Mouse (Mus musculus) lung, embryonic 16.5 days (tissue): Measurements from ENCODE around the gene Retnla. TPM values are rescaled to one million over a fixed set of nuclear protein-coding genes. Genes with fewer than 3 reads are reported as not detected.
"Not testable (repeated sequence)": the region's sequence is repeated elsewhere in the genome, so short reads cannot be mapped to it uniquely, and the experiment has no call there.

Experiments used
- ATAC-seq: fragments of 200-750 bp; cut with Nextera tagmentation; 2 replicates; pipeline ENCODE4 v1.8.0; 2017; ENCODE audit warnings: low read depth, mild to moderate bottlenecking, moderate library complexity
- H3K27ac ChIP-seq: fragments of 300-500 bp; sonication (generic); 2 replicates; pipeline ENCODE4 v1.5.1; 2014; ENCODE audit warnings: mild to moderate bottlenecking, control low read depth, low read length
- H3K27me3 ChIP-seq: fragments of 300-500 bp; sonication (generic); 2 replicates; pipeline ENCODE4 v1.6.1; 2014; ENCODE audit warnings: low read depth, low read length, mixed read lengths; ENCODE audit not compliant: control insufficient read depth, insufficient read depth
- H3K36me3 ChIP-seq: fragments of 300-500 bp; sonication (generic); 2 replicates; pipeline ENCODE4 v1.6.1; 2014; ENCODE audit warnings: low read length; ENCODE audit not compliant: control insufficient read depth, insufficient read depth
- H3K4me1 ChIP-seq: fragments of 300-500 bp; sonication (generic); replicated peaks from 2 replicates; pipeline ENCODE4 v1.6.1; 2014; ENCODE audit warnings: low read length, mixed read lengths; ENCODE audit not compliant: control insufficient read depth, insufficient read depth
- H3K4me2 ChIP-seq: fragments of 300-500 bp; sonication (generic); 2 replicates; pipeline ENCODE4 v1.6.1; 2014; ENCODE audit warnings: low read depth, low read length, control low read depth
- H3K4me3 ChIP-seq: fragments of 300-500 bp; sonication (generic); 2 replicates; pipeline ENCODE4 v1.5.1; 2014; ENCODE audit warnings: mild to moderate bottlenecking, low read length, control low read depth
- H3K9ac ChIP-seq: fragments of 300-500 bp; sonication (generic); 2 replicates; pipeline ENCODE4 v1.6.1; 2014; ENCODE audit warnings: low read length, control low read depth
- H3K9me3 ChIP-seq: fragments of 300-500 bp; sonication (generic); 2 replicates; pipeline ENCODE4 v1.6.1; 2016; ENCODE audit warnings: low read length; ENCODE audit not compliant: control insufficient read depth
- WGBS: fragments of 180-500 bp; shearing (Covaris S2); extraction: QIAGEN DNeasy Blood & Tissue Kit; methylation state at CpG from one replicate; pipeline ENCODE4 v1.1.7; 2014; 5-methylcytosine and 5-hydroxymethylcytosine counted together
- polyA plus RNA-seq: library from polyadenylated mRNA; unstranded; fragments of >200 nt; fragmentation: Nextera tagmentation; extraction: Ambion mirVana; gene quantifications from 2 replicates; pipeline ENCODE4 v1.2.1, GENCODE M21; 2015

The Retnla gene
- polyA plus RNA-seq, 1 experiment from 2014 or later = 76.1 TPM

- no peaks in the 10 kb centered on the region for H3K27me3 ChIP-seq
- no peak overlapping the region for H3K9ac ChIP-seq
- H3K9me3 ChIP-seq = no peaks in the 10 kb centered on the region
- 91% methylated on average over 6 of the region's 6 CpGs for WGBS
- H3K27ac ChIP-seq = no peak overlapping the region
- H3K4me1 ChIP-seq = no peaks in the 10 kb centered on the region
- no peaks in the 10 kb centered on the region for H3K36me3 ChIP-seq
- no peak overlapping the region for H3K4me2 ChIP-seq
- no peak overlapping the region for H3K4me3 ChIP-seq
- no peak for ATAC-seq
Observed at GRCm38 (mm10) chr16:48818524-48818923, 23.8 kb upstream of the Retnla start.

GRCm38 (mm10) chr16:48826474-48826873 is 15.9 kb upstream of the Retnla start:
- ATAC-seq = peak; percentile 91
- Histone ChIP-seq H3K9me3 (no peaks in the 10 kb centered on the region), H3K4me1 (no peaks in the 10 kb centered on the region), H3K4me3 (no peak overlapping the region), H3K36me3 (no peaks in the 10 kb centered on the region), H3K4me2 (no peak overlapping the region), H3K27ac (peak overlapping the region; percentile 34), H3K9ac (no peak overlapping the region), H3K27me3 (no peaks in the 10 kb centered on the region)
- 49% methylated on average over 3 of the region's 3 CpGs for WGBS

- Histone ChIP-seq H3K4me2 (no peak overlapping the region), H3K27me3 (no peaks in the 10 kb centered on the region), H3K4me1 (no peaks in the 10 kb centered on the region), H3K4me3 (no peak overlapping the region), H3K27ac (no peak overlapping the region), H3K36me3 (no peaks in the 10 kb centered on the region), H3K9ac (no peak overlapping the region), H3K9me3 (no peaks in the 10 kb centered on the region)
- no peak for ATAC-seq
- 46% methylated on average over 1 of the region's 1 CpGs for WGBS
Observed at GRCm38 (mm10) chr16:48827625-48828024, 14.7 kb upstream of the Retnla start.

GRCm38 (mm10) chr16:48829060-48829459 is 13.3 kb upstream of the Retnla start:
- H3K9ac ChIP-seq = no peak overlapping the region
- no peak overlapping the region for H3K4me2 ChIP-seq
- ATAC-seq = no peak
- H3K27ac ChIP-seq = no peak overlapping the region
- H3K36me3 ChIP-seq = no peaks in the 10 kb centered on the region
- H3K27me3 ChIP-seq = no peaks in the 10 kb centered on the region
- no peaks in the 10 kb centered on the region for H3K4me1 ChIP-seq
- 59% methylated on average over 4 of the region's 4 CpGs for WGBS
- no peaks in the 10 kb centered on the region for H3K9me3 ChIP-seq
- H3K4me3 ChIP-seq = no peak overlapping the region

GRCm38 (mm10) chr16:48832055-48832454 is 10.3 kb upstream of the Retnla start:
- Histone ChIP-seq H3K4me3 (no peak overlapping the region), H3K9me3 (no peaks in the 10 kb centered on the region), H3K36me3 (no peaks in the 10 kb centered on the region), H3K27ac (no peak overlapping the region), H3K9ac (no peak overlapping the region), H3K27me3 (no peaks in the 10 kb centered on the region), H3K4me2 (no peak overlapping the region), H3K4me1 (no peaks in the 10 kb centered on the region)
- ATAC-seq = no peak
- 60% methylated on average over 7 of the region's 8 CpGs for WGBS

GRCm38 (mm10) chr16:48833626-48834025 is 8.7 kb upstream of the Retnla start:
- H3K27ac ChIP-seq, H3K9ac ChIP-seq, ATAC-seq, H3K27me3 ChIP-seq, H3K4me2 ChIP-seq, H3K4me1 ChIP-seq, H3K4me3 ChIP-seq, H3K36me3 ChIP-seq, H3K9me3 ChIP-seq: not testable (repeated sequence)
- WGBS = 42% methylated on average over 1 of the region's 1 CpGs

GRCm38 (mm10) chr16:48843671-48844386 is 1.5 kb downstream of the Retnla start:
- Histone ChIP-seq H3K4me2 (no peak overlapping the region), H3K36me3 (no peaks in the 10 kb centered on the region), H3K27ac (no peak overlapping the region), H3K4me1 (no peaks in the 10 kb centered on the region), H3K4me3 (no peak overlapping the region), H3K9ac (no peak overlapping the region), H3K9me3 (no peaks in the 10 kb centered on the region), H3K27me3 (no peaks in the 10 kb centered on the region)
- 94% methylated on average over 4 of the region's 4 CpGs for WGBS
- ATAC-seq = no peak

- 95% methylated on average over 1 of the region's 1 CpGs for WGBS
- not testable (repeated sequence) for H3K27me3 ChIP-seq, H3K36me3 ChIP-seq, H3K9ac ChIP-seq, H3K4me1 ChIP-seq, H3K4me2 ChIP-seq, ATAC-seq, H3K9me3 ChIP-seq, H3K4me3 ChIP-seq, H3K27ac ChIP-seq
Observed at GRCm38 (mm10) chr16:48865004-48865403, 22.7 kb downstream of the Retnla start.

- Histone ChIP-seq H3K9me3 (no peaks in the 10 kb centered on the region), H3K27me3 (no peaks in the 10 kb centered on the region), H3K4me1 (no peaks in the 10 kb centered on the region), H3K9ac (no peak overlapping the region), H3K36me3 (no peaks in the 10 kb centered on the region), H3K27ac (no peak overlapping the region), H3K4me2 (no peak overlapping the region), H3K4me3 (no peak overlapping the region)
- WGBS = 52% methylated on average over 2 of the region's 2 CpGs
- no peak for ATAC-seq
Observed at GRCm38 (mm10) chr16:48867690-48868089, 25.3 kb downstream of the Retnla start.

GRCm38 (mm10) chr16:48868663-48869062 is 26.3 kb downstream of the Retnla start:
- ATAC-seq = no peak
- Histone ChIP-seq H3K9ac (no peak overlapping the region), H3K36me3 (no peaks in the 10 kb centered on the region), H3K4me3 (no peak overlapping the region), H3K27me3 (no peaks in the 10 kb centered on the region), H3K9me3 (no peaks in the 10 kb centered on the region), H3K4me1 (no peaks in the 10 kb centered on the region), H3K27ac (no peak overlapping the region), H3K4me2 (no peak overlapping the region)
- WGBS = 36% methylated on average over 1 of the region's 1 CpGs
